Mouse (Mus musculus) left cerebral cortex, adult 8-10 months (tissue): ENCODE measurements at regions not wholly inside any gene's neighbourhood (a gene's known extent, or its start where the extent isn't known, plus 50 kb on each side); places are given as distances from the start of the nearest gene placed in this dataset.

Experiments
- DNase-seq, 2 experiments: peaks; one replicate each; pipeline ENCODE4 v3.0.0; 2022; ENCODE audit warnings: low spot score in 2 of 2

- no peak for DNase-seq
These were observed 63.0 kb upstream of the Zfp637 start for GRCm38 (mm10) chr6:117778027-117778426.

GRCm38 (mm10) chr6:117778481-117778880, 62.5 kb upstream of the Zfp637 start:
- no peak for DNase-seq

- DNase-seq: no peak
These were observed 62.0 kb upstream of the Zfp637 start for GRCm38 (mm10) chr6:117779020-117779419.

- DNase-seq: no peak
These were observed 52.1 kb upstream of the Zfp637 start for GRCm38 (mm10) chr6:117788580-117789540.

- no peak for DNase-seq
These were observed 50.4 kb upstream of the Zfp637 start for GRCm38 (mm10) chr6:117790581-117790980.
